Mouse (Mus musculus) midbrain, embryonic 16.5 days (tissue): Measurements from ENCODE around the gene Myt1l. TPM values are rescaled to one million over a fixed set of nuclear protein-coding genes. Genes with fewer than 3 reads are reported as not detected.

Experiments
- ATAC-seq: fragments of 200-750 bp; cut with Nextera tagmentation; 2 replicates; pipeline ENCODE4 v1.8.0; 2017; ENCODE audit warnings: moderate TSS enrichment
- H3K27ac ChIP-seq: fragments of 300-500 bp; sonication (generic); 2 replicates; pipeline ENCODE4 v1.5.1; 2014; ENCODE audit warnings: mild to moderate bottlenecking, low read length, mixed read lengths
- H3K27me3 ChIP-seq: fragments of 300-500 bp; sonication (generic); 2 replicates; pipeline ENCODE4 v1.6.1; 2014; ENCODE audit warnings: low read depth, low read length, mixed read lengths; ENCODE audit not compliant: control insufficient read depth, insufficient read depth
- H3K36me3 ChIP-seq: fragments of 300-500 bp; sonication (generic); 2 replicates; pipeline ENCODE4 v1.6.1; 2014; ENCODE audit warnings: mild to moderate bottlenecking, low read length, moderate library complexity, mixed read lengths; ENCODE audit not compliant: control insufficient read depth, insufficient read depth
- H3K4me1 ChIP-seq: fragments of 300-500 bp; sonication (generic); 2 replicates; pipeline ENCODE4 v1.6.1; 2014; ENCODE audit warnings: mild to moderate bottlenecking, low read length, mixed read lengths; ENCODE audit not compliant: control insufficient read depth, insufficient read depth
- H3K4me2 ChIP-seq: fragments of 300-500 bp; sonication (generic); 2 replicates; pipeline ENCODE4 v1.6.1; 2014; ENCODE audit warnings: mild to moderate bottlenecking, low read length, mixed read lengths
- H3K4me3 ChIP-seq: fragments of 300-500 bp; sonication (generic); 2 replicates; pipeline ENCODE4 v1.5.1; 2014; ENCODE audit warnings: low read depth, mild to moderate bottlenecking, low read length, moderate library complexity, mixed read lengths
- H3K9ac ChIP-seq: fragments of 300-500 bp; sonication (generic); 2 replicates; pipeline ENCODE4 v1.6.1; 2014; ENCODE audit warnings: low read depth, low read length, mixed read lengths
- H3K9me3 ChIP-seq: fragments of 300-500 bp; sonication (generic); replicated peaks from 2 replicates; pipeline ENCODE4 v1.6.1; 2014; ENCODE audit warnings: mild to moderate bottlenecking, low read length, mixed read lengths; ENCODE audit not compliant: control insufficient read depth, poor library complexity, severe bottlenecking
- WGBS: fragments of 180-500 bp; shearing (Covaris S2); extraction: QIAGEN DNeasy Blood & Tissue Kit; methylation state at CpG from one replicate; pipeline ENCODE4 v1.1.7; 2014; 5-methylcytosine and 5-hydroxymethylcytosine counted together
- polyA plus RNA-seq: library from polyadenylated mRNA; unstranded; fragments of >200 nt; fragmentation: Nextera tagmentation; extraction: Ambion mirVana; gene quantifications from 2 replicates; pipeline ENCODE4 v1.2.1, GENCODE M21; 2015

Myt1l gene
- polyA plus RNA-seq, 1 experiment from 2014 or later: 304 TPM

- peaks cover 9% of the 10 kb centered on the region for H3K36me3 ChIP-seq
- no peak overlapping the region for H3K4me3 ChIP-seq
- 52% methylated on average over 6 of the region's 6 CpGs for WGBS
- H3K27me3 ChIP-seq: no peaks in the 10 kb centered on the region
- no peak overlapping the region for H3K9ac ChIP-seq
- ATAC-seq: no peak
- no peaks in the 10 kb centered on the region for H3K9me3 ChIP-seq
- no peaks in the 10 kb centered on the region for H3K4me1 ChIP-seq
- H3K27ac ChIP-seq: no peak overlapping the region
- no peak overlapping the region for H3K4me2 ChIP-seq
Measured at GRCm38 (mm10) chr12:29599916-29600315, 71.7 kb downstream of the Myt1l start.

- H3K36me3 ChIP-seq: 0 out of 2 replicates have a peak, but pooled peaks cover 4% of the 10 kb centered on the region
- H3K4me2 ChIP-seq: no peak overlapping the region
- no peak overlapping the region for H3K4me3 ChIP-seq
- H3K9me3 ChIP-seq: no peaks in the 10 kb centered on the region
- H3K9ac ChIP-seq: no peak overlapping the region
- no peaks in the 10 kb centered on the region for H3K27me3 ChIP-seq
- H3K4me1 ChIP-seq: no peaks in the 10 kb centered on the region
- H3K27ac ChIP-seq: no peak overlapping the region
- 67% methylated on average over 6 of the region's 6 CpGs for WGBS
- no peak for ATAC-seq
Measured at GRCm38 (mm10) chr12:29601223-29601622, 73.0 kb downstream of the Myt1l start.

- Histone ChIP-seq H3K9ac (no peak overlapping the region), H3K4me2 (no peak overlapping the region), H3K27me3 (no peaks in the 10 kb centered on the region), H3K4me3 (no peak overlapping the region), H3K4me1 (no peaks in the 10 kb centered on the region), H3K27ac (no peak overlapping the region), H3K36me3 (no peaks in the 10 kb centered on the region), H3K9me3 (no peaks in the 10 kb centered on the region)
- WGBS: 92% methylated on average over 7 of the region's 7 CpGs
- ATAC-seq: no peak
Measured at GRCm38 (mm10) chr12:29604659-29605058, 76.5 kb downstream of the Myt1l start.

GRCm38 (mm10) chr12:29605124-29605523 is 76.9 kb downstream of the Myt1l start:
- H3K27ac ChIP-seq: no peak overlapping the region
- ATAC-seq: no peak
- H3K4me3 ChIP-seq: no peak overlapping the region
- WGBS: 79% methylated on average over 5 of the region's 5 CpGs
- no peaks in the 10 kb centered on the region for H3K4me1 ChIP-seq
- no peaks in the 10 kb centered on the region for H3K9me3 ChIP-seq
- H3K4me2 ChIP-seq: no peak overlapping the region
- no peaks in the 10 kb centered on the region for H3K36me3 ChIP-seq
- no peak overlapping the region for H3K9ac ChIP-seq
- H3K27me3 ChIP-seq: no peaks in the 10 kb centered on the region

GRCm38 (mm10) chr12:29606221-29606620 is 78.0 kb downstream of the Myt1l start:
- Histone ChIP-seq H3K9me3 (0 out of 2 replicates have a peak, but pooled peaks cover 7% of the 10 kb centered on the region), H3K27me3 (no peaks in the 10 kb centered on the region), H3K27ac (no peak overlapping the region), H3K4me1 (no peaks in the 10 kb centered on the region), H3K4me2 (no peak overlapping the region), H3K36me3 (0 out of 2 replicates have a peak, but pooled peaks cover 2% of the 10 kb centered on the region), H3K4me3 (no peak overlapping the region), H3K9ac (no peak overlapping the region)
- WGBS: 77% methylated on average over 6 of the region's 6 CpGs
- ATAC-seq: no peak

GRCm38 (mm10) chr12:29617746-29618145 is 89.6 kb downstream of the Myt1l start:
- Histone ChIP-seq H3K9ac (no peak overlapping the region), H3K9me3 (no peaks in the 10 kb centered on the region)

GRCm38 (mm10) chr12:29621530-29621929 is 93.3 kb downstream of the Myt1l start:
- H3K4me3 ChIP-seq: no peak overlapping the region
- peaks cover 9% of the 10 kb centered on the region; the same call in 1 of the 2 replicates for H3K4me1 ChIP-seq
- H3K9me3 ChIP-seq: no peaks in the 10 kb centered on the region
- ATAC-seq: peak; percentile 40; the same call in 1 of the 2 replicates
- no peaks in the 10 kb centered on the region for H3K27me3 ChIP-seq
- no peak overlapping the region for H3K4me2 ChIP-seq
- H3K27ac ChIP-seq: no peak overlapping the region
- no peak overlapping the region for H3K9ac ChIP-seq
- H3K36me3 ChIP-seq: no peaks in the 10 kb centered on the region
- 66% methylated on average over 5 of the region's 5 CpGs for WGBS

More at GRCm38 (mm10) chr12:29617746-29618145, 89.6 kb downstream of the Myt1l start:
- Histone ChIP-seq H3K27ac (no peak overlapping the region), H3K4me3 (no peak overlapping the region), H3K27me3 (no peaks in the 10 kb centered on the region), H3K36me3 (no peaks in the 10 kb centered on the region), H3K4me2 (no peak overlapping the region), H3K4me1 (peaks cover 3% of the 10 kb centered on the region; the same call in 1 of the 2 replicates)
- ATAC-seq: no peak

GRCm38 (mm10) chr12:29627956-29628750 is 100.0 kb downstream of the Myt1l start:
- 0 out of 2 replicates have a peak overlapping the region, but pooled peaks have one; percentile 34 for H3K27ac ChIP-seq
- no peak for ATAC-seq
- H3K27me3 ChIP-seq: no peaks in the 10 kb centered on the region
- WGBS: 62% methylated on average over 15 of the region's 15 CpGs
- no peak overlapping the region for H3K4me2 ChIP-seq
- H3K9ac ChIP-seq: no peak overlapping the region
- H3K36me3 ChIP-seq: no peaks in the 10 kb centered on the region
- H3K4me1 ChIP-seq: peaks cover 24% of the 10 kb centered on the region
- H3K4me3 ChIP-seq: no peak overlapping the region
- H3K9me3 ChIP-seq: no peaks in the 10 kb centered on the region

- no peak overlapping the region for H3K4me3 ChIP-seq
- H3K9ac ChIP-seq: no peak overlapping the region
- peak overlapping the region; percentile 53 for H3K27ac ChIP-seq
- no peaks in the 10 kb centered on the region for H3K36me3 ChIP-seq
- H3K4me2 ChIP-seq: no peak overlapping the region
- peak; percentile 80; the same call in 1 of the 2 replicates for ATAC-seq
- no peaks in the 10 kb centered on the region for H3K9me3 ChIP-seq
- 48% methylated on average over 10 of the region's 10 CpGs for WGBS
- H3K4me1 ChIP-seq: peaks cover 26% of the 10 kb centered on the region
- H3K27me3 ChIP-seq: no peaks in the 10 kb centered on the region
Measured at GRCm38 (mm10) chr12:29629875-29630538, 101.8 kb downstream of the Myt1l start.
